Mouse (Mus musculus): ENCODE data around the gene D130043K22Rik. TPM values are rescaled to one million over a fixed set of nuclear protein-coding genes. Genes with fewer than 3 reads are reported as not detected.
"Not testable (repeated sequence)": the region's sequence is repeated elsewhere in the genome, so short reads cannot be mapped to it uniquely, and the experiment has no call there.

D130043K22Rik gene
- total RNA-seq, 2 experiments from 2014 or later = 26.8 to 28.0 TPM

- DNase-seq = peak; percentile 92 to 93
These were observed 13.4 kb upstream of the D130043K22Rik start, which contains the start of the genes Acot13 and Tdp2 for GRCm38 (mm10) chr13:24831353-24832130. Gene Acot13 (minus strand): TSS chr13:24831540. Gene Tdp2 (plus strand): TSS chr13:24831679.

DNA sequence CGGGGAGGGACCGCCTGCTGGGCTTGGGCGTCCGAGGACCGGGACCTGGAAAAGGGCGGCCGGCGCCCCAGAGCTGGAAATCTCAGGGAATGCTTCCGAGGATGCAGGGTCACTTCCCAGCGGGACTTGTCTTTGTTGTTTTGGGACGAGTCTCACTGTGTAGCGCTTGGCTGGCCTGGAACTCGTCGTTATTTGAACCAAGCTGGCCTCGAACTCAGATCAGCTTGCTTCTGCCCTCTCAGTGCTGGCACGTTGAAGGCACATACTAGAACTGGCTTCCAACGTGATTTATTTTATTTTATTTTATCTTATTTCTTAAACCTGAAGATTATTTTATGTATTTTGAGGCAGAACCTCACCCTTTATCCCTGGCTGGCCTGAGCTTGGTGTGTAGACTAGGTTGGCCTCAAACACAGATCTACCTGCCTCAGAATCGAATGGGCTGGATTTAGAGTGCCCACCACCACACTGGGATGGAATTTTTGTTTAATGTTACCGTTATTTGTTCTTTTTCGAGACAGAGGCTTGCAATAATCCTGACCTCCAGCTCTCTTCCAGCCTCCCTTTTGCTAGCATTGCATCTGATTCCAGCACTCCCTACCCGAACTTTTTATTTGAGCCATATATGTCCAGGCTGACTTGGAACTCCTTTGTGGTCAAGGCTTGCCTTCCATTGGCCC, 12.7 kb upstream of the D130043K22Rik start:
- DNase-seq = no peak

DNA sequence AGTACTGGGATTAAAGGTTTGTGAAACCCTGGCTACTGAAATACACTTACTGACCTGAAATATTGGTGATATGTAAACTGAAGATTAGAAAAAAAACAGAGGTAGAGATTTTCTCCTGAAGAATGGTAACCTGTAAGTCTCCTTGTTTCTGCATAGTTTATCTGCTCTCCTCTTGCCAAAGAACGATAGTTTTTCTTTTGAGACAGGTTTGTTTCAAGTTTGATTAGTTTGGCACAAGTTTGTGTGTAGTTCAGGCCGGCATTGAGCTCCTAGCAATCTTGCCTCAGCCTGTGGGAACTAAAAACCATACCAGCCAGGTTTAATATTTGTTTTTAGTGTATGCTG, 12.2 kb upstream of the D130043K22Rik start:
- no peak for DNase-seq

GRCm38 (mm10) chr13:24837765-24838164, 7.2 kb upstream of the D130043K22Rik start:
- DNase-seq = not testable (repeated sequence)

DNA sequence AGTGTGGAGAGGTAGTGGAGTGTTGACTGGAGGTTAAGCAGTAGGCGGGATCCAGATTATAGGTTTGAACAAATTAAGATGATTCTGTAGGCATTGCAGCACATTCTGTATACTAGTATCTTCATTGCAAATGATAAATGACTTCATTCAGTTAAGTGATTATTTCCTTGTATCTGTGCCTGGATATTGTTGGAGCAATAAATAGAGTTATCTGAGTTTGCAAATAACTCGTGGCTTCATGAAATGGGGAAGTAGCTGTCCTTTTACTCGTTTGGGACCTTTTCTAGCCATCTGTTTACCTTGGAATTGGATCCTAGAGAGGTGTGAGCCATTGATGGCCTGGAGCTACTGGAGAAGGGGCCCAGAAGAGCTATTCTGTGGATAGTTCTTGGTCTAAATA, 5.1 kb upstream of the D130043K22Rik start:
- no peak for DNase-seq

DNA sequence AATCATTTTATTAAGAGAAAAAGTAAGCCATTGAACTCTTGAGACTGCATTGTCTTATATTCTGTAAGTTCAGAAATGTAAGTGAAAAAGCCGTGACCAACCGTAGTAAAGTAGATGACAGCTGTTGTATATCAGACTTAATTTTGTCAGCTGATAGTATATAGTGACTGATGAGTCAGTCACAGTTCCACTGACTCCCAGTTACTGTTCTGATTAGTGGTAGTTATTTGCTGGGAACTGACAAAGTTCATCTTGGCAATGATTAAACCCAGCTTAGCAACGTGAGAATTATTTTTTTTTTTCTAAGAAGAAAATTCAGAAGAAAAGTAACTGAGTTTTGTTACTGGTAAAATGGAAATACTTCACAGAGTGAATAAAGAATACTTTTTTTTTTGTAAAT, 3.2 kb upstream of the D130043K22Rik start:
- no peak for DNase-seq

DNA sequence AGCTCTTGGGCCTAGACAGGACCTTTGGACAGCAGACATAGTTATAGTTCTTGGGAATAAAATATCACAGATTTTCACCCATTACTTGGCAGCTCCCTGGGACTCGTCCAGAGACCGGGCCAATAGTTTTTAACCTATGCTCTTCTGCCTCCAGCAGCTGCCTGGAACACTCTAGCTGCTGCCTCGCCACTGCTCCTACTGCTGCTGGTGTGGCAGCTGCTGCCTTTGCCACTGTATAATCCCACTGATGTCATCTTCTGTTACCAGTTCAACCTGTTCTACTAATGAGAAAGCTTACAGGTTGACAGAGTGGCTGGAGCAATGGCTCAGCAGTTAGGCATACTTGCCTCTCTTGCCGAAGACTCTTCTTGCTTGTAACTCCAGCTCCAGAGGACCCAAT, 4.4 kb downstream of the D130043K22Rik start:
- DNase-seq = no peak

DNA sequence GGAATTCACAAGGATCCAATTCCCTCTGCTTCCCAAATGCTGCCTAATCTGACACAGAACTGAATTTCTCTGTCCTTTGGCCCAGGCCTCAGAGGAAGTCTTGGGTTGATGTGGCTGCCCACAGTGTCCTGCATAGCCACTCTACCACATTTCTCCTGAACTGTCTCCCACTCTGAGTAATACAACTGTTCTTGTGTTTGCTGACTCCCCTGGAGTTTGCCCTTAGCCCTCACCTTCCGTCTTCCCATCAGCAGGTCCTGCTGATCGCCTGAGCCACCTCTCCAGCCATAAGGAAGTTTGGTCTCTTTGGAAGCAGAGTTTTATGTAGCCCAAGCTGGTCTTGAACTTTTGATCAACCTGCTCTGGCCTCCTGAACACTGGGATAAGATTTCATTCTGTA, 7.1 kb downstream of the D130043K22Rik start:
- no peak for DNase-seq

GRCm38 (mm10) chr13:24852570-24852969, 7.6 kb downstream of the D130043K22Rik start:
- DNase-seq = no peak

DNA sequence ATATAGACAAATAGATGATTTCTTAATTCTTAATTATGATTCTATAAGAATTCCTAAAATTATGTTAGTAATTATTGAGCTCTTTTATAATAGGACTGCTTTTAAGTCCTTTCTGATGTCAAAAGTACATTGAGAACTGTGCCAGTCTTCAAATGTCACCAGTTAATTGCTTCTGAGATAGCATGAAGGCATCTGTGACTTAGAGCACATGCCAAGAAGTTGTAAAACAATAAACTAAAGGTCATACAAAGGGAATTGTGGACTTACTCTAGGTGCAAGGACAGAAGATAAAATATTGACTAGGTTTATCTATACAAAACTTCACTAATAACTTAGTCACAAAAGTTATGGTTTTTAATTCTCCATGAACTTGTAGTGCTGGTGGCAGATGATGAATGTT, 14.2 kb downstream of the D130043K22Rik start:
- DNase-seq = no peak

DNA sequence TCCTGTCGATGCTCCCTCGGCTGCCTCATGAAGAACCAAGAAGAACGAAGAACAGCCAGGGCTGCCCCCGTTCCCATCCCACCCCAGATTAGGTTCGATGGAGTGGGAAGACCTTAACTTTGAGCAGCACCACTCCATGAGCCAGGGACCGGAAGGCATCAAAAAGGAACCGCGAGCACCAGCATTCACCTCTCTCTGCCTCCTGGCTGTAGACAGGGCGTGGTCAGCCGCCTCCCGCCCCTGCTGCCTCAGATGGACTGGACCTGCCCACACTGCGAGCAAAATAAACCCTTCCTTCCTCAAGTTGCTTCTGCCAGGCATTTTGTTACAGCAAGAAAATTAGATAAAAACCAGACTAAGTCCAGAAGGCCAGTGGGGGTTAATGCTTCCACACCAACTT, 16.1 kb downstream of the D130043K22Rik start:
- no peak for DNase-seq

DNA sequence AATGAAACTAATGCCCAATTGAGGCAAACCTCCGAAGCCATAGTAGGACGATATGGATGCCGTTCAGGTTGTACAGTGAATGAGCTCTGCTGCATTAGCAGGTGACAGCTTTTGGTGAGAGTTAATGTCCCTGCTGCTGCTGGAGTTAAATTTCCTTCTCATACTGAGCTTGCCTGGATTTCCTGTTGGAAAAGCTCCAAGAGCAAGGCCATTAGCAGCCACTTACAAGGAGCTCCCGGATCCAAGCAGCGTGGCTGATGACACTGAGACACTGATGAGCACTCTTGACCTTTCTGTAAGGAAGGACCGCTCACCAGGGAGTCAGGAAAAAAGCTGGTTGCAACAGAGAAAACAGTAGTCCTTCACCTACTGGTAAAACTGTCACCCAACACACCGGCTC, 17.1 kb downstream of the D130043K22Rik start:
- no peak for DNase-seq

DNA sequence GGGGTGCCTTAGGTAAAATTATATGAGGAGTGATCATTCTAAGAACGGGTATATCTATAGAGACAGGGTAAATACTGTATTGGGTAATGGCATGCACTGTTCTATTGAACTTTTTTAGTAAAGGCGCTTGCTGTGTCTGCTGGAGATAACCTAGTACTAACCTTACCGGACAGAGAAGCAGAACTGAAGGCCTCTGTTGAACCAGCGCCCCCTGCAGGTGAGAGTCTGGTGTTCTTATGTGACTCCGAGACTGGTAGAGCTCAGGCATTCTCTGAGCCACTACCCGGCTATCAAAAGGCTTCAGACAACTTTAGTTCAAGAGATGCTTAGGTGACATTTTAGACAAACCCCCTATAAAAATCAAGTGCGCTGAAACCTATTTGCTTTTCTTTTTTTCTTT, 17.6 kb downstream of the D130043K22Rik start:
- DNase-seq = peak; percentile 23 to 26

- no peak for DNase-seq
These were observed 21.8 kb downstream of the D130043K22Rik start for GRCm38 (mm10) chr13:24866430-24867402.

- no peak for DNase-seq
These were observed 22.9 kb downstream of the D130043K22Rik start for GRCm38 (mm10) chr13:24867789-24868188.

DNA sequence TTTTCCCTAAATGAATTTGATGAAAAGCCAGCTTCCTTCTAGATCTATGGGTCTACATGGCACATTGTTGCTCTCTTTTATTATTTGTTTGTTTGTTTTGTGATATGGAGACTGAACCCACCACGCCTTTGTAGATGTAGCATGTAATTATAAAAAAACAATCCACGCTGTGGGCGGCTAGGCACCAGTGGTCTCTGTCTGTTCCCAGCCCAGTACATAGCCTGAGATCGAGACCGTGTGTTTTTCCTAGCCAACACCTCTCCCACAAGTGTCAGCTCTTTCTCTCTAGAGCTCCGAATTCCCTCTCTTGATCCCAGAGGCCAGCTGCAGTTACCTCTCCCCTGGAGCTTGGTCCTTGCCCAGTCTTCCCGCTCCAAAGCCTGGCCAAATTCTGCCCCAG, 23.3 kb downstream of the D130043K22Rik start:
- no peak for DNase-seq

- DNase-seq = no peak
These were observed 34.6 kb downstream of the D130043K22Rik start for GRCm38 (mm10) chr13:24879359-24880040.

DNA sequence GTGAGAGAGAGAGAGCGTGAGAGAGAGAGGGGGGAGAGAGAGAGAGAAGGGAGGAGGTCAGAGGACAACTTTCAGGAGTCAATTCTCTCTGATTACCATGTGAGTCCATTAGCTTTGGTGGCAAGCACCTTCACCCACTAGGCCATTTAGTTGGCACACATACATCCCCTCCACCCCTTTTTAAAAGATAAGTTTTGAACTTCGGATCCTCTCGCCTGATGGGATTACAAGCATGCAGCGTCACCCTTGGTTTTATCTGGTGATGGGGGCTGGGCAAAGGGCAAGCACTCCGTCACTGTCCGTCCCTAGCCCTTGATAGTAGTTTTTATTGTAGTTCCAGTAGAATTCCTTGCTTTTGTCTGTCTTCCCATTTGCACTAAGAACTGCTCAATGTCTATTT, 35.3 kb downstream of the D130043K22Rik start:
- no peak for DNase-seq

GRCm38 (mm10) chr13:24880704-24881103, 35.8 kb downstream of the D130043K22Rik start:
- DNase-seq = no peak

DNA sequence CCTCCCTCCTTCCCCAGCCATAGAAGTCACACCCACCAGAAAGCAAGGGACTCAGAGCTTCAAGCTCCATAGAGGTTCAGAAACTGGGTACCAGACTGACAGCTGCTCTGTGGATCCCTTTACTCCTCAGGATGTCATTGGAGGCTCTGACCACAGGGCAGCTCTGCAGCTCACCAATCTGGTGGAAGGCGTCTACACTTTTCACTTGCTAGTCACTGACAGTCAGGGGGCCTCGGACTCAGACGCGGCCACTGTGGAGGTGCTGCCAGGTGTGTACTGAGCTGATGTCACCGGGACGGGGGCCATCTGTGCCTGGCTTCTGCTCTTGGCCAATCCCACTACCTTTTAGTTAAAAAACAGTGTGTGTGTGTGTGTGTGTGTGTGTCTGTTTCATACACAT, 37.5 kb downstream of the D130043K22Rik start:
- DNase-seq = no peak

- no peak for DNase-seq
These were observed 44.6 kb downstream of the D130043K22Rik start for GRCm38 (mm10) chr13:24889554-24889953.

GRCm38 (mm10) chr13:24892516-24892915, 47.6 kb downstream of the D130043K22Rik start:
- no peak for DNase-seq
